In the genomic region with DNA sequence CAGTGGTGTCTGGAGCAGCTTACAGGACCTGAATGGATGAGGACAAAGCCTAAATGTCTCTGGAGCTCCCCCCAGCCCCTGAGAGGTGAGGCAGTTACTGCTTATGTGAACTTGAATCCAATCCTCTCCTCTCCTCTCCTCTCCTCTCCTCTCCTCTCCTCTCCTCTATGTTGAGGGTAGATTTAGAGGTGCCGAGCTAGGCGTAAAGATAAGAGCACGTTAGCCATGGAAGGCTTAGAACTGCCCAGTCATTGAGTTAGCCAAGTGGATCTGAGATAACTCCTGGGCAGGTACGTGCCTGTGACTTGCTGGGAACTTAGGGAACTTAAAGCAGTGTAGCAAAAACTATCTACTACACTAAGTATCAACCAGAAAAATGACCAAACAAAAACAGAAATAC, we compare ENCODE assay signal across 26 mouse cellular contexts. TPM values are rescaled to one million over a fixed set of nuclear protein-coding genes. Genes with fewer than 3 reads are reported as not detected.
A peak's percentile ranks its signal among the peaks of the same experiment; 100 is the strongest.
DNase-seq lines count a peak whose midpoint lies in the region; ATAC-seq and TF ChIP-seq lines count a peak whose summit lies in the region.
"Had no signal": no experiment of that assay in that cellular context is flagged by ENCODE, and none has a peak within 500 bp of the region (broad histone marks: within the 10 kb centered on the region; RNA-seq: fewer than 3 reads in every experiment).

No protein-coding gene starts in this region.

- no peaks in the 10 kb centered on the region for H3K9me3 ChIP-seq in liver, embryonic 13.5 days (replicated peaks)
- no peaks in the 10 kb centered on the region for H3K9me3 ChIP-seq in liver, embryonic 11.5 days (ENCODE audit: control insufficient read depth, low read length)
- H3K9me3 ChIP-seq in liver, embryonic 15.5 days (replicated peaks): no peaks in the 10 kb centered on the region
- H3K9me3 ChIP-seq: embryonic facial prominence, embryonic 13.5 days; embryonic facial prominence, embryonic 15.5 days; forebrain, embryonic 10.5 days; forebrain, embryonic 12.5 days; G1E had no signal

- WGBS in liver, embryonic 13.5 days (ENCODE audit: insufficient replicate concordance): 26% methylated on average over 4 of the region's 4 CpGs
- 43% methylated on average over 4 of the region's 4 CpGs for WGBS in liver, embryonic 11.5 days
- 30% methylated on average over 4 of the region's 4 CpGs for WGBS in liver, embryonic 15.5 days (ENCODE audit: insufficient replicate concordance)
- 77% methylated on average over 4 of the region's 4 CpGs for WGBS in kidney, adult 2 months

- H3K27ac ChIP-seq in liver, embryonic 13.5 days: no peak overlapping the region
- H3K27ac ChIP-seq in liver, embryonic 11.5 days (ENCODE audit: low read depth, low read length): no peak overlapping the region
- no peak overlapping the region for H3K27ac ChIP-seq in liver, embryonic 15.5 days (replicated peaks)
- no peak overlapping the region for H3K27ac ChIP-seq in kidney, adult 2 months (ENCODE audit: insufficient read depth, low read depth, low read length)
- H3K27ac ChIP-seq: embryonic facial prominence, embryonic 13.5 days; embryonic facial prominence, embryonic 15.5 days; forebrain, embryonic 10.5 days; forebrain, embryonic 12.5 days had no signal

- H3K4me1 ChIP-seq in liver, embryonic 13.5 days (replicated peaks): peaks cover 7% of the 10 kb centered on the region; the same call in 1 of the 2 replicates
- peaks cover 5% of the 10 kb centered on the region; the same call in 1 of the 2 replicates for H3K4me1 ChIP-seq in liver, embryonic 11.5 days (replicated peaks; ENCODE audit: control insufficient read depth, insufficient read depth, low read length)
- 0 out of 2 replicates have a peak, but pooled peaks cover 4% of the 10 kb centered on the region for H3K4me1 ChIP-seq in liver, embryonic 15.5 days (replicated peaks)
- H3K4me1 ChIP-seq in kidney, adult 2 months (ENCODE audit: control insufficient read depth, insufficient read depth, low read length): no peaks in the 10 kb centered on the region
- H3K4me1 ChIP-seq: embryonic facial prominence, embryonic 15.5 days had no signal

- no peak overlapping the region for H3K9ac ChIP-seq in liver, embryonic 13.5 days
- no peak overlapping the region for H3K9ac ChIP-seq in liver, embryonic 11.5 days (ENCODE audit: low read depth, low read length)
- no peak overlapping the region for H3K9ac ChIP-seq in liver, embryonic 15.5 days
- H3K9ac ChIP-seq: embryonic facial prominence, embryonic 13.5 days; embryonic facial prominence, embryonic 15.5 days; forebrain, embryonic 12.5 days had no signal

- no peak for TF ChIP-seq POLR2A in kidney, adult 2 months (IDR thresholded peaks at IDR 0.05; ENCODE audit: low read depth, low read length)

- peak; percentile 62 for ATAC-seq in liver, embryonic 13.5 days (ENCODE audit: low read depth)
- ATAC-seq in liver, embryonic 11.5 days (replicated peaks; ENCODE audit: low FRiP score): no peak; the same call in 1 of the 2 replicates
- ATAC-seq in liver, embryonic 15.5 days (ENCODE audit: insufficient read depth): 0 out of 2 replicates have a peak, but pooled peaks have one; percentile 18
- ATAC-seq: CD4-positive, CD25-positive, alpha-beta regulatory T cell, adult 4 months; forebrain, embryonic 14.5 days; forebrain, embryonic 16.5 days had no signal

- TF ChIP-seq CTCF in kidney, adult 2 months (conservative IDR thresholded peaks at IDR 0.05; ENCODE audit: insufficient read depth, insufficient read length, low read depth, low read length): no peak

- H3K27me3 ChIP-seq in liver, embryonic 13.5 days: no peaks in the 10 kb centered on the region
- H3K27me3 ChIP-seq in liver, embryonic 11.5 days (replicated peaks; ENCODE audit: control insufficient read depth, insufficient read depth, low read length): no peaks in the 10 kb centered on the region
- no peaks in the 10 kb centered on the region for H3K27me3 ChIP-seq in liver, embryonic 15.5 days
- no peaks in the 10 kb centered on the region for H3K27me3 ChIP-seq in kidney, adult 2 months (replicated peaks; ENCODE audit: control insufficient read depth, insufficient read depth, low read length)
- H3K27me3 ChIP-seq: CH12.LX; embryonic facial prominence, embryonic 13.5 days; embryonic facial prominence, embryonic 15.5 days; forebrain, embryonic 12.5 days had no signal

- no peaks in the 10 kb centered on the region for H3K36me3 ChIP-seq in liver, embryonic 13.5 days
- no peaks in the 10 kb centered on the region for H3K36me3 ChIP-seq in liver, embryonic 11.5 days (ENCODE audit: control insufficient read depth, insufficient read depth, low read length)
- no peaks in the 10 kb centered on the region for H3K36me3 ChIP-seq in liver, embryonic 15.5 days (replicated peaks)
- no peaks in the 10 kb centered on the region for H3K36me3 ChIP-seq in kidney, adult 2 months (ENCODE audit: control insufficient read depth, insufficient read depth, low read length)
- H3K36me3 ChIP-seq: embryonic facial prominence, embryonic 15.5 days had no signal

- H3K4me3 ChIP-seq in liver, embryonic 13.5 days (replicated peaks): no peak overlapping the region
- no peak overlapping the region for H3K4me3 ChIP-seq in liver, embryonic 11.5 days (ENCODE audit: low read depth, low read length)
- H3K4me3 ChIP-seq in liver, embryonic 15.5 days (replicated peaks): no peak overlapping the region
- no peak overlapping the region for H3K4me3 ChIP-seq in kidney, adult 2 months (ENCODE audit: insufficient read depth, low read depth, low read length)
- H3K4me3 ChIP-seq: embryonic facial prominence, embryonic 13.5 days; embryonic facial prominence, embryonic 15.5 days; erythroblast, embryonic 14.5 days; forebrain, embryonic 10.5 days; forebrain, embryonic 12.5 days had no signal

- DNase-seq in liver, embryonic 13.5 days: no peak
- DNase-seq in liver, embryonic 11.5 days (ENCODE audit: low spot score): no peak
- no peak for DNase-seq in liver
- no peak for DNase-seq in kidney, adult 2 months
- DNase-seq: adrenal gland, adult 2 months; adrenal gland, postnatal 10 days; adrenal gland, postnatal 25 days; B cell, adult 2 months; cerebellum, adult 11 months; cerebellum, adult 18-20 months; cerebellum, adult 8-10 months; cerebellum, adult 9-11 months; cerebellum, postnatal 14 days; cerebellum, postnatal 36 days; embryo, embryonic 11 days had no signal

- H3K4me2 ChIP-seq in liver, embryonic 13.5 days: no peak overlapping the region
- H3K4me2 ChIP-seq in liver, embryonic 11.5 days: no peak overlapping the region
- H3K4me2 ChIP-seq in liver, embryonic 15.5 days: no peak overlapping the region
- H3K4me2 ChIP-seq: embryonic facial prominence, embryonic 13.5 days; embryonic facial prominence, embryonic 15.5 days; forebrain, embryonic 12.5 days had no signal

RNA-seq across cellular contexts. Expression of gene Hdac4, which starts 35.7 kb away (rescaled TPM):
- polyA plus RNA-seq in liver, embryonic 13.5 days (2015; fragmentation: Nextera tagmentation; extraction: Ambion mirVana): 3.9 and 4.2 TPM in 2 replicates
- polyA plus RNA-seq in liver, embryonic 11.5 days (2014; fragmentation: Nextera tagmentation; extraction: Ambion mirVana): 11.7 and 12.0 TPM in 2 replicates
- polyA plus RNA-seq in liver, embryonic 15.5 days (2015; fragmentation: Nextera tagmentation; extraction: Ambion mirVana): 3.3 and 3.9 TPM in 2 replicates
- polyA plus RNA-seq in kidney, adult 2 months (2012; rRNA removed): 10.0 and 11.6 TPM in 2 replicates
